Mouse (Mus musculus): ENCODE measurements at regions not wholly inside any gene's neighbourhood (a gene's known extent, or its start where the extent isn't known, plus 50 kb on each side); places are given as distances from the start of the nearest gene placed in this dataset.

- ATAC-seq (replicated peaks): no peak
- H3K36me3 ChIP-seq: no peaks in the 10 kb centered on the region
- no peaks in the 10 kb centered on the region for H3K27me3 ChIP-seq
- H3K4me3 ChIP-seq: no peak overlapping the region
- no peaks in the 10 kb centered on the region for H3K9me3 ChIP-seq
- no peak overlapping the region for H3K4me2 ChIP-seq (replicated peaks)
- H3K9ac ChIP-seq (replicated peaks): no peak overlapping the region
- no peaks in the 10 kb centered on the region for H3K4me1 ChIP-seq
- H3K27ac ChIP-seq (replicated peaks): no peak overlapping the region
- WGBS: 76% methylated on average over 6 of the region's 6 CpGs
Measured at GRCm38 (mm10) chr12:25938856-25939255, 476.2 kb downstream of the Rnf144a start.

DNA sequence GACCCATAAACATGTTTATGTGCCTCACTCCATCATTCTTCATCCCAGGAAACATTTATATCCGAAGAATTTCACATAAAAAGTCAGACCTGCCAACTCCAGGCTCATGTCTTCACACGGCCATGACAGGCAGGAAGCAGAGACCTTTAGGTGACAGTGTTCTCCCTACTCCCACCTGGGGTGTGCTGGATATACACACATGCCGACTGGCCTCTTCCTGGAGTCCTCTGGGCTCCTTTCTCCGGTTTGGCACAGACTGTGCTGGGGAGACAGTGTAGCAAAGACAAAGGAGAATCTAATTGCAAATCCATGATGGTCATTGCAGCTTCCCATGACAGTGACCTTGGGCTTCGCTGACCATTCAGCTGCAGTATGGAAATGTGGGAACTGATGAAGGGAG is 480.1 kb downstream of the Rnf144a start:
- H3K4me3 ChIP-seq: no peak overlapping the region
- H3K4me1 ChIP-seq: no peaks in the 10 kb centered on the region
- no peak overlapping the region for H3K4me2 ChIP-seq (replicated peaks)
- H3K9ac ChIP-seq (replicated peaks): no peak overlapping the region
- 84% methylated on average over 5 of the region's 5 CpGs for WGBS
- H3K9me3 ChIP-seq: no peaks in the 10 kb centered on the region
- H3K27ac ChIP-seq (replicated peaks): no peak overlapping the region
- H3K27me3 ChIP-seq: no peaks in the 10 kb centered on the region
- H3K36me3 ChIP-seq: no peaks in the 10 kb centered on the region
- no peak for ATAC-seq (replicated peaks)

DNA sequence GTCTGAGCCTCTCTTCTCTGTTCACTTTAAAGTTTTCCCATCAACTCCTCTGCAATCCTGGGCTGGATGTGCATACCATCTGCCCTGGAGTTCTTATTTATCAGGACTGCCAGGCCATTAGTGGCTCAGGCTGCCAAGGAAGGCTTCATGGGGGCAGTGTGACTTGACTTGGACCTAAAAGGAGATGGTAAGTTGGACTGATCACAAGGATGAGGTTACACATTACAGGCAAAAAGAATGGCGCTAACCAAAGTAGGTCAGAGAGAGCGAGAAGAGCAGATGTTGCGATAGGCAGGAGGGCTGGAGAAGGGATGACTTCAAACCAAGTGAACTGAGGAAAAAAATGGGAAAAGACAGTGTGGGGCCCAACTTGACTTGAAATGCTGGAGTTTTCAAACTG is 480.5 kb downstream of the Rnf144a start:
- no peak overlapping the region for H3K27ac ChIP-seq (replicated peaks)
- no peaks in the 10 kb centered on the region for H3K9me3 ChIP-seq
- no peaks in the 10 kb centered on the region for H3K36me3 ChIP-seq
- no peaks in the 10 kb centered on the region for H3K27me3 ChIP-seq
- no peak overlapping the region for H3K4me2 ChIP-seq (replicated peaks)
- ATAC-seq (replicated peaks): no peak
- H3K4me1 ChIP-seq: no peaks in the 10 kb centered on the region
- H3K9ac ChIP-seq (replicated peaks): no peak overlapping the region
- 96% methylated on average over 3 of the region's 3 CpGs for WGBS
- no peak overlapping the region for H3K4me3 ChIP-seq

DNA sequence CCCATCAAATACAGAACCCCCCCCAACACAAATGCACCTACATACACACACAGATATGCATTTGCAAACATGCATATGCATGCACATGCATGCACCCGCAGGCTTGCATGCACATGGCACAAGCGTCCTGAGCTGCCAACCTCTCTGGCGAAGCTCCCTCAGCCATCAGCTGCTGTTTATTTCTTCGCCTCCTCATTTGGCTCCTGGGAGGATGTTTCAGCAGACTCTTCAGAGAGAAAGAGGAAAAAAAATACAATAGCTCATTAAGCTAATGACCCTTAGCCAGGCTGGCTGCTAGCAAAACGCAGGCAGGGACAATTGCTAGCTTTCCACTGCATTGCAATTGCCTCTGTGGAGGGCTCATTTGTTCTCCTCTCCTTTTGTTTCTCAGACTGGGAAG is 488.7 kb downstream of the Rnf144a start:
- Histone ChIP-seq H3K9ac (replicated peaks) (no peak overlapping the region), H3K4me1 (peaks cover 23% of the 10 kb centered on the region), H3K27ac (replicated peaks) (peak overlapping the region; percentile 78), H3K36me3 (no peaks in the 10 kb centered on the region), H3K4me2 (replicated peaks) (no peak overlapping the region), H3K4me3 (no peak overlapping the region), H3K9me3 (no peaks in the 10 kb centered on the region), H3K27me3 (no peaks in the 10 kb centered on the region)
- 17% methylated on average over 5 of the region's 5 CpGs for WGBS
- ATAC-seq (replicated peaks): peak; percentile 64

DNA sequence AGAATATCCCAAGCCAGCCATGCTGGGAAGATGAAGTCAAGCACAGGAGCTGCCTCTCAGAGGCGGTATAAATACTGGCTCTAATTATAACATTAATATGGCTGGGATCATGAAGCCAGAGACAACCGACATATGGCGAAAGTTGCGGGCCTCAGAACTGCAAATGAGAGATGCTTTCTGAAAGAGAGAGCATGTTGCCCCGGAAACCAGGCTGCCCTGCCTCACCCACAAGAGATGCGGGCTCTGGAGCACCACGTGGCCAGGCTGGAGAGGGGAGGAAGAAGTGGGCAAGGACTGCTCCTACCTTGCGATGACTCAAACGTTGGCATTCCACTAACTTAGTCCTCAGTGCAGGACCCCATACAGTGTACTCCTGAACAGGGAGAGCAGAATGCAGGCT is 490.5 kb downstream of the Rnf144a start:
- peak; percentile 66 for ATAC-seq (replicated peaks)
- Histone ChIP-seq H3K4me2 (replicated peaks) (no peak overlapping the region), H3K9ac (replicated peaks) (no peak overlapping the region), H3K4me3 (no peak overlapping the region), H3K36me3 (no peaks in the 10 kb centered on the region), H3K9me3 (no peaks in the 10 kb centered on the region), H3K4me1 (peaks cover 23% of the 10 kb centered on the region), H3K27ac (replicated peaks) (peak overlapping the region; percentile 78), H3K27me3 (no peaks in the 10 kb centered on the region)
- 43% methylated on average over 9 of the region's 9 CpGs for WGBS

DNA sequence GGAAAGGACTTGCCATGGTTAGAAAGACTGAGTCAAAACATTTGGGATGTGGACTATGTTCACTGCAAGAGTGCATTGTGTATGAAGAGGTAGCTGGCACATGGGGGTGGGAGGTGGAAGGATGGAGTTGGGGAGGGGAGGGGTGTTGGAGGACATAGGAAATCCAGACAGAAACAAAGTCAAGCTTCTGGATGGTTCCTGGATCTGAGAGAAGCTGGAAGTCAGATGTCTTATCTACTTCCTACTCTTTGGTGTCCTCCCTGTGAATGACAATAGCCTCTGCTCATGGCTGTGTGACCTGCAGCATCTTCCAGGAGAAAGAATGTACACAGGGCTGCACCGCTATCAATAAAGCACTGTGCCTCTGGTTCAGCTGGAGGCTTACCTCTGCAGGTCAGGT is 491.3 kb downstream of the Rnf144a start:
- Histone ChIP-seq H3K4me1 (peaks cover 23% of the 10 kb centered on the region), H3K27ac (replicated peaks) (peak overlapping the region; percentile 78), H3K4me2 (replicated peaks) (no peak overlapping the region), H3K4me3 (no peak overlapping the region), H3K27me3 (no peaks in the 10 kb centered on the region), H3K9ac (replicated peaks) (no peak overlapping the region), H3K9me3 (no peaks in the 10 kb centered on the region), H3K36me3 (no peaks in the 10 kb centered on the region)
- 100% methylated on average over 1 of the region's 1 CpGs for WGBS
- no peak for ATAC-seq (replicated peaks)

DNA sequence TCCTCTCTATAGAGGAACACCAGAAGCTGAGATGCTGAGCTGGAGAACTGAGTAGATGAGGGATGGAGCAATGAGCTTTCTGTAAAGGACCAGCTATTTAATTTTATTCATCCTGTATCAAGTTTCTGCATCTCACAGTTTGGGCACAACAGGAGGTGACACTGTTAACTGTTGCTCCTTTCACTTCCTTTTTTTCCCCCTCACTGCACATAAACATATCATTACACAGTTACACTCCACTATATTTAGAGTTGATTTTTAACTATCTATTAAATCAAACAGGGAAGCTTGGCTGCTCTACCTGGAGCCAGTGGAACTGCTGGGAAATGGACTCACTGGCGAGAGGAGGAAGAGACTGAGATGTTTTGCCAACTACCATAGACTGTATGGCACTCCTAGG is 509.4 kb downstream of the Rnf144a start:
- Histone ChIP-seq H3K9ac (replicated peaks) (no peak overlapping the region), H3K4me1 (no peaks in the 10 kb centered on the region), H3K9me3 (no peaks in the 10 kb centered on the region), H3K27me3 (no peaks in the 10 kb centered on the region), H3K4me2 (replicated peaks) (no peak overlapping the region), H3K27ac (replicated peaks) (no peak overlapping the region), H3K4me3 (no peak overlapping the region), H3K36me3 (no peaks in the 10 kb centered on the region)
- 79% methylated on average over 1 of the region's 1 CpGs for WGBS
- ATAC-seq (replicated peaks): no peak

DNA sequence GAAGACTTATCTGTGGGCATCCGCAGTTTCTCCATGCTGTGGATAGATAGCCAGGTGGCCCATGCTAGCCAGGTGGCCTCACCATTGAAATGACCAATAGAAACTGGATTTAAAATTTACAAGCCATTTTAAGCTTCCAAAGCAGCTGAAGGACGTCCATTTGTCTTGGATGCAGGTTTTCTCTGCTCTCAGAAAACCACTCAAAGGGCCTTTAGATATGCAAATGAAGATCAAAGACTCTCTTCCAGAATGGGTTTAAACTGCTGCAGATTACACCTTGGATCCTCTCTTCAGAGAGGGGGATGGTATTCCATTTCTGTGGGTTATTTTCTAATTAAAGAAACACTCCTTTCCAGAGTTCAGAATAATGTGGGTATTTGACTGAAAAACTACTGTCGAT is 518.5 kb downstream of the Rnf144a start:
- H3K4me2 ChIP-seq (replicated peaks): no peak overlapping the region
- H3K9me3 ChIP-seq: no peaks in the 10 kb centered on the region
- H3K27ac ChIP-seq (replicated peaks): no peak overlapping the region
- ATAC-seq (replicated peaks): no peak
- no peaks in the 10 kb centered on the region for H3K27me3 ChIP-seq
- no peak overlapping the region for H3K4me3 ChIP-seq
- no peak overlapping the region for H3K9ac ChIP-seq (replicated peaks)
- H3K4me1 ChIP-seq: peaks cover 9% of the 10 kb centered on the region; the same call in 1 of the 2 replicates
- 33% methylated on average over 3 of the region's 3 CpGs for WGBS
- H3K36me3 ChIP-seq: no peaks in the 10 kb centered on the region

DNA sequence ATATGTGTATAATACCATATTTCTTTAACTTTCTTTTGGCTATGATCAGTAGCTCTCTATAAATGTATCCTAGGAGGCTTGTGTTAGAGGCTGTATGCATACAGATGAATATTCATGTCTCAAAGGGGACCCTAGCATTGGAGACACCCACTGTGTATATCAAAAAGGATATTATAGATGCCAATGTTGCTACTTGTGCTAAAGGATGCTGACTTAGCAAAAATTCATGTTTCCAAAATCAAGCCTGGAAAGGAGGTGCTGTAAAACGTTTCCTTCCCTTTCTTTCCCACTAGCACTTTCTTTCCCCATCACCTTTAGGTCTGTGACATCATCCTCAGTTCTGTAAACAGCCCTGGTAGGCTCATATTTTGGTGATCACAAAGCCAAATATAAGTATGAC is 519.4 kb downstream of the Rnf144a start:
- Histone ChIP-seq H3K4me2 (replicated peaks) (no peak overlapping the region), H3K4me3 (no peak overlapping the region), H3K9me3 (no peaks in the 10 kb centered on the region), H3K36me3 (no peaks in the 10 kb centered on the region), H3K27ac (replicated peaks) (no peak overlapping the region), H3K4me1 (peaks cover 9% of the 10 kb centered on the region; the same call in 1 of the 2 replicates), H3K27me3 (no peaks in the 10 kb centered on the region), H3K9ac (replicated peaks) (no peak overlapping the region)
- WGBS: 73% methylated on average over 1 of the region's 1 CpGs
- ATAC-seq (replicated peaks): no peak

GRCm38 (mm10) chr12:25891391-25892167 is 523.5 kb downstream of the Rnf144a start:
- no peaks in the 10 kb centered on the region for H3K9me3 ChIP-seq
- ATAC-seq (replicated peaks): peak; percentile 38; the same call in 1 of the 2 replicates
- H3K27ac ChIP-seq (replicated peaks): peak overlapping the region; percentile 71
- H3K36me3 ChIP-seq: no peaks in the 10 kb centered on the region
- no peak overlapping the region for H3K4me2 ChIP-seq (replicated peaks)
- no peak overlapping the region for H3K4me3 ChIP-seq
- H3K4me1 ChIP-seq: peaks cover 9% of the 10 kb centered on the region; the same call in 1 of the 2 replicates
- 29% methylated on average over 4 of the region's 4 CpGs for WGBS
- H3K27me3 ChIP-seq: no peaks in the 10 kb centered on the region
- H3K9ac ChIP-seq (replicated peaks): no peak overlapping the region

DNA sequence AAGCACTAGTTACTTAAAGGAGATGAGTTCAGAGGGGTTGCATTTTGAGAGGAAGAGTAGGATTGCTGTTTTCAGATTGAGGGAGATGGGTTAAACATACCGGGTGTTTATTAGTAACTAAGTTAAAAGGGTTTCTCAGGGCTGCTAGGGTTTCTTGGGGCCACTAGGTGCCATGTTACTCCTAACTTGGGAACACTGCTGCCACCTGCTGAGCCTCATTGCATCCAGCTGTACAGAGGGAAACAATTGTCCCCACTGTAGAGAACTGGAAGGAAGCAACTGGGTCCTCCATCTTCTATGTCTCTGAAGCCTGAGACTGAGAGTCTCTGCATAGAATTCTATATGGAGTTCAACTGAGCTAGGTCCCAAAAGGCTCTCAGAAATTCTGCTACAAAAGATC is 524.3 kb downstream of the Rnf144a start:
- Histone ChIP-seq H3K27ac (replicated peaks) (no peak overlapping the region), H3K4me1 (peaks cover 9% of the 10 kb centered on the region; the same call in 1 of the 2 replicates), H3K36me3 (no peaks in the 10 kb centered on the region), H3K4me3 (no peak overlapping the region), H3K4me2 (replicated peaks) (no peak overlapping the region), H3K27me3 (no peaks in the 10 kb centered on the region), H3K9ac (replicated peaks) (no peak overlapping the region), H3K9me3 (no peaks in the 10 kb centered on the region)
- 83% methylated on average over 1 of the region's 1 CpGs for WGBS
- ATAC-seq (replicated peaks): no peak

- Histone ChIP-seq H3K4me3 (no peak overlapping the region), H3K9ac (replicated peaks) (no peak overlapping the region), H3K4me1 (no peaks in the 10 kb centered on the region), H3K36me3 (no peaks in the 10 kb centered on the region), H3K27me3 (no peaks in the 10 kb centered on the region), H3K9me3 (no peaks in the 10 kb centered on the region), H3K27ac (replicated peaks) (peak overlapping the region; percentile 47), H3K4me2 (replicated peaks) (no peak overlapping the region)
- no peak for ATAC-seq (replicated peaks)
- WGBS: 68% methylated on average over 5 of the region's 5 CpGs
Measured at GRCm38 (mm10) chr12:25883771-25884171, 531.3 kb downstream of the Rnf144a start.

DNA sequence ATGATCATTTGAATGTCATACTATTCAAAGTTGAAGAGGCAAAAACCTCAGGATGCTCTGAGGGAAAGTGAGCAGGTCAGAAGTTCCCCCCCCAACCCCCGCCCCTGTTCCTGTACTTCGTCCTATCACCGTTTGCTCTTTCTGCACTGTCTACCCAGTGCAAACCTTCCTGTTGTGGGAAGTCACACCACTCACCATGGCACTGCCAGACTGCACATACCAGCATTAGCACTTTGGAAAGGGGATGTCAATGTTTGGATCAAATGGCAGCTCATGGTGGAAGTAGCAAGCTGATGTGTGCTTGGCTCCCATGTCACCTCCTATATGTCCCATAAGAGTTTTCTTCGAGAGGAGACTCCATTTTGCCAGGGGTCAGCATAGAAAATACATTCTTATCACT is 543.2 kb downstream of the Rnf144a start:
- no peak overlapping the region for H3K4me2 ChIP-seq (replicated peaks)
- peaks cover 31% of the 10 kb centered on the region for H3K4me1 ChIP-seq
- no peaks in the 10 kb centered on the region for H3K27me3 ChIP-seq
- H3K9ac ChIP-seq (replicated peaks): no peak overlapping the region
- H3K9me3 ChIP-seq: no peaks in the 10 kb centered on the region
- ATAC-seq (replicated peaks): no peak
- H3K4me3 ChIP-seq: no peak overlapping the region
- no peaks in the 10 kb centered on the region for H3K36me3 ChIP-seq
- peak overlapping the region; percentile 88 for H3K27ac ChIP-seq (replicated peaks)
- WGBS: 66% methylated on average over 4 of the region's 4 CpGs

Measured in forebrain, embryonic 15.5 days (tissue).